Mouse (Mus musculus): ENCODE results near the gene Lin54.

DNA sequence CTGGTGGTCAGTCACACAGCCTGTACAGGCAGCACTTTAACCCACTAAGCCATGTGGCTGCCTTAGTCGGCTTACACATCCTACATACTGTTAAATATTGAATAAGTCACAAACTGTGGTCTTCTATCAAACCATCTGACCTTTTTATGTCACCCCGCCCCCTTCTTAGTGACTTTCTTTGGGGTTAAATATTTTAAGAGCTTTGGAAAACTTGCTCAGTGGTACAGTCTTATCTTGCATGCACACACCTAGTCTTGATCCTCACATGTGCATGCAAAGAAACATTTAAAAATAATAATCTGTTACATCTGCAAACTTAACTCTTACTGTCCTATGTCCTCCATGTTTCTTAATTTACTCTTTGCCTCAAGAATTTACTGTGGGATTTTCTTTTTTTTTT, 38.1 kb downstream of the Lin54 start:
- TF ChIP-seq CTCF (IDR thresholded peaks at IDR 0.05; ENCODE audit: insufficient read depth, low read length) (no peak), POLR2A (IDR thresholded peaks at IDR 0.05; ENCODE audit: borderline replicate concordance, extremely low read depth, low read depth, low read length) (no peak)

Measured in lung, adult 2 months (tissue).